Mouse (Mus musculus): Measurements from ENCODE around the gene Fntb. TPM values are rescaled to one million over a fixed set of nuclear protein-coding genes. Genes with fewer than 3 reads are reported as not detected.

The Fntb gene
- polyA plus RNA-seq, 1 experiment from 2014 or later = 39.2 TPM

DNA sequence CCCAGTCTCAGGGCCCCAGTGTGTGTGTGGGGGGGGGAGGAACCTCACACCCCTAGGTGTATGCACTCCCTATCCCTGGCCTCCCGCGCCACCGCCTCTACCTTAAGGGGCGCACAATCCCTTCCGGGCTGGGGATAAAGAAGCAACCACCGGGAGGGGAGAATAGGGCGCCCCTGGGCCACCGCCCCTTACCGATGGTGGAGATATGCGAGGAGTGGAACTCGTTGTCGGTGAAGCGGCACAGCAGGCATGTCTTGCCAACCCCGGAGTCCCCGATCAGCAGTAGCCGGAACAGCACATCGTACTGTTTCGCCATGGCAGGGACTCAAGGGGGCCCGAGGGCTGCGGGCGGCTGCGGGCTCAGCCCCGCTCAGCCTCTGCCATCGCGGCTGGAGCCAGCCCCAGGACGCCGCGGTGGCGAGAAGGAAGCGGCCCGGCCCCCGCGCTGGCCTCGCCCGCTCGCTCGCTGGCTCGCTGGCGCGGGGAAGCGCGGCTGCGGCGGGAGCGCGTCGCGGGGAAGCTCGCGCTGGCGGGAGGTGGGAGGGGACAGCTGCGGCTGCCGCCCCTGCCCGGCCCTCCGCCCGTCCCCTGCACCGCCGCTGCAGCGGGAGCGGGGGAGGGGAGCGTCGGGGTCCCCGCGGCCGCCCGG, 56.7 kb downstream of the Fntb start:
- WGBS = under 1% methylated on average over 63 of the region's 66 CpGs
- Histone ChIP-seq H3K4me1 (peaks cover 26% of the 10 kb centered on the region), H3K4me3 (peak overlapping the region; percentile 82), H3K27me3 (ENCODE audit: insufficient read depth, poor library complexity, severe bottlenecking) (peaks cover 88% of the 10 kb centered on the region), H3K36me3 (no peaks in the 10 kb centered on the region), H3K27ac (peak overlapping the region; percentile 84), H3K9me3 (no peaks in the 10 kb centered on the region)
- DNase-seq (ENCODE audit: low spot score) = no peak

GRCm38 (mm10) chr12:76822651-76823041, 57.3 kb downstream of the Fntb start, which contains the start of gene Rab15:
Gene Rab15 (minus strand): TSS chr12:76822908.
- H3K4me1 ChIP-seq = peaks cover 23% of the 10 kb centered on the region
- no peak for DNase-seq (ENCODE audit: low spot score)
- peak within 1 kb of the TSS; percentile 82 for H3K4me3 ChIP-seq
- H3K27ac ChIP-seq = peak within 1 kb of the TSS; percentile 84
- WGBS = 2% methylated on average over 17 of the region's 17 CpGs
- H3K9me3 ChIP-seq = no peaks in the 10 kb centered on the region
- H3K27me3 ChIP-seq (ENCODE audit: insufficient read depth, poor library complexity, severe bottlenecking) = peaks cover 88% of the 10 kb centered on the region
- H3K36me3 ChIP-seq = no peaks in the 10 kb centered on the region

DNA sequence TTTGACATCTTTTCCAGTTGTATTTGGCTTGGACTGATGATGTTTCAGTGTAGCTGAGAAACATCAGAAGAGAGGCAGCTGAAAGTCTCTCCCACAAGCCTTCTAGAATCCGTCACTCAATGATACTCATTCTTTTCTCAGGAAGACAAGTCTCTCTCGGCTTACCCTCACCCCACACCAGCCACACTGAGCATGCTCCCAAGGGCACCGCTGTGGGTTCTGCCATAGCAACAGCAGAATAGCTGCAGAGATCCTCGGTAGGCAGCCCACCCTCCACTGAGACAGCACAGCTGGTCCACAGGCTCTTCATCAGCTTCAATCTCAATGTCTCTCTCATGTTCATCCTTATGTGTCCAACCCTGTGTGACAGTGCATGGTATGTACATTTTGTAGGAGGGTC, 59.9 kb downstream of the Fntb start:
- DNase-seq (ENCODE audit: low spot score) = no peak
- H3K27me3 ChIP-seq (ENCODE audit: insufficient read depth, poor library complexity, severe bottlenecking) = peaks cover 62% of the 10 kb centered on the region

GRCm38 (mm10) chr12:76832704-76833103, 67.3 kb downstream of the Fntb start:
- Histone ChIP-seq H3K9me3 (no peaks in the 10 kb centered on the region), H3K36me3 (no peaks in the 10 kb centered on the region), H3K27ac (no peak overlapping the region), H3K4me1 (no peaks in the 10 kb centered on the region), H3K27me3 (ENCODE audit: insufficient read depth, poor library complexity, severe bottlenecking) (no peaks in the 10 kb centered on the region), H3K4me3 (no peak overlapping the region)
- 6% methylated on average over 3 of the region's 3 CpGs for WGBS
- DNase-seq (ENCODE audit: low spot score) = no peak

More for the DNA sequence above, 59.9 kb downstream of the Fntb start:
- no peaks in the 10 kb centered on the region for H3K36me3 ChIP-seq
- H3K9me3 ChIP-seq = no peaks in the 10 kb centered on the region
- peaks cover 23% of the 10 kb centered on the region for H3K4me1 ChIP-seq
- H3K27ac ChIP-seq = no peak overlapping the region
- no peak overlapping the region for H3K4me3 ChIP-seq
- WGBS = 60% methylated on average over 4 of the region's 4 CpGs

- H3K27ac ChIP-seq = peak overlapping the region; percentile 84
Observed at GRCm38 (mm10) chr12:76837101-76837843, 71.9 kb downstream of the Fntb start.

GRCm38 (mm10) chr12:76837844-76838650, 72.7 kb downstream of the Fntb start:
- no peaks in the 10 kb centered on the region for H3K36me3 ChIP-seq
- H3K4me1 ChIP-seq = peaks cover 7% of the 10 kb centered on the region; the same call in 1 of the 2 replicates
- no peaks in the 10 kb centered on the region for H3K27me3 ChIP-seq (ENCODE audit: insufficient read depth, poor library complexity, severe bottlenecking)
- peak overlapping the region; percentile 73 for H3K4me3 ChIP-seq
- H3K9me3 ChIP-seq = no peaks in the 10 kb centered on the region
- WGBS = 13% methylated on average over 21 of the region's 21 CpGs
- peak overlapping the region; percentile 84 for H3K27ac ChIP-seq
- DNase-seq (ENCODE audit: low spot score) = no peak

More at GRCm38 (mm10) chr12:76837101-76837843, 71.9 kb downstream of the Fntb start:
- Histone ChIP-seq H3K4me1 (peaks cover 7% of the 10 kb centered on the region; the same call in 1 of the 2 replicates), H3K4me3 (peak overlapping the region; percentile 73), H3K27me3 (ENCODE audit: insufficient read depth, poor library complexity, severe bottlenecking) (no peaks in the 10 kb centered on the region), H3K9me3 (no peaks in the 10 kb centered on the region), H3K36me3 (no peaks in the 10 kb centered on the region)
- under 1% methylated on average over 43 of the region's 43 CpGs for WGBS
- DNase-seq (ENCODE audit: low spot score) = peak; percentile 99

DNA sequence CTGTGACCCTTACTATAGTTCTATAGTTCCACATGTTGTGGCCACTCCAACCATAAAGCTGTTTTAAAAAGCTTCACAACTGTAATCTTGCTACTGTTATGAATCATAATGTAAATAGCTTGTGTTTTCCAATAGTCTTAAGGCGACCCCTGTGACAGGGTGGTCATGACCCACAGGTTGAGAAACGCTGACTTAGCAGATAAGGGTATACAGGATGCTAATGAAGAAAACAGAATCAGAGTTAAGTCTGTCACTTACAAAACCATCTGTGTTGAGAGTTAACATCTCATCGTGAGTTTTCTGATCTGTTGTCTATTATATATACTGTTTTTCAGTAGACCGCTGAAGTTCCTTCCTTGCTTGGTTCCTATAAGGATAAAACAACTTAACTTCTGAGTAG, 73.9 kb downstream of the Fntb start:
- Histone ChIP-seq H3K36me3 (no peaks in the 10 kb centered on the region), H3K27ac (no peak overlapping the region), H3K4me3 (no peak overlapping the region), H3K27me3 (ENCODE audit: insufficient read depth, poor library complexity, severe bottlenecking) (no peaks in the 10 kb centered on the region), H3K9me3 (no peaks in the 10 kb centered on the region), H3K4me1 (peaks cover 7% of the 10 kb centered on the region; the same call in 1 of the 2 replicates)
- WGBS = 89% methylated on average over 4 of the region's 4 CpGs
- DNase-seq (ENCODE audit: low spot score) = no peak

GRCm38 (mm10) chr12:76840081-76840480, 74.7 kb downstream of the Fntb start:
- no peak overlapping the region for H3K4me3 ChIP-seq
- no peak for DNase-seq (ENCODE audit: low spot score)
- peaks cover 7% of the 10 kb centered on the region; the same call in 1 of the 2 replicates for H3K4me1 ChIP-seq
- WGBS = 47% methylated on average over 6 of the region's 6 CpGs
- H3K27me3 ChIP-seq (ENCODE audit: insufficient read depth, poor library complexity, severe bottlenecking) = no peaks in the 10 kb centered on the region
- no peak overlapping the region for H3K27ac ChIP-seq
- H3K9me3 ChIP-seq = no peaks in the 10 kb centered on the region
- H3K36me3 ChIP-seq = no peaks in the 10 kb centered on the region

GRCm38 (mm10) chr12:76844346-76845061, 79.1 kb downstream of the Fntb start:
- Histone ChIP-seq H3K27me3 (ENCODE audit: insufficient read depth, poor library complexity, severe bottlenecking) (no peaks in the 10 kb centered on the region), H3K9me3 (no peaks in the 10 kb centered on the region), H3K4me1 (no peaks in the 10 kb centered on the region), H3K27ac (no peak overlapping the region), H3K4me3 (no peak overlapping the region), H3K36me3 (peaks cover 4% of the 10 kb centered on the region; the same call in 1 of the 2 replicates)
- 82% methylated on average over 15 of the region's 15 CpGs for WGBS
- no peak for DNase-seq (ENCODE audit: low spot score)

GRCm38 (mm10) chr12:76852419-76852818, 87.0 kb downstream of the Fntb start:
- Histone ChIP-seq H3K4me3 (no peak overlapping the region), H3K27ac (no peak overlapping the region), H3K27me3 (ENCODE audit: insufficient read depth, poor library complexity, severe bottlenecking) (no peaks in the 10 kb centered on the region), H3K36me3 (no peaks in the 10 kb centered on the region), H3K9me3 (no peaks in the 10 kb centered on the region), H3K4me1 (peaks cover 18% of the 10 kb centered on the region)
- no peak for DNase-seq (ENCODE audit: low spot score)
- WGBS = 91% methylated on average over 2 of the region's 2 CpGs

- no peaks in the 10 kb centered on the region for H3K27me3 ChIP-seq (ENCODE audit: insufficient read depth, poor library complexity, severe bottlenecking)
- no peaks in the 10 kb centered on the region for H3K36me3 ChIP-seq
- peak overlapping the region; percentile 31; the same call in 1 of the 2 replicates for H3K27ac ChIP-seq
- H3K4me1 ChIP-seq = peaks cover 18% of the 10 kb centered on the region
- 88% methylated on average over 1 of the region's 1 CpGs for WGBS
- no peak overlapping the region for H3K4me3 ChIP-seq
- no peaks in the 10 kb centered on the region for H3K9me3 ChIP-seq
- DNase-seq (ENCODE audit: low spot score) = no peak
Observed at GRCm38 (mm10) chr12:76853378-76854142, 88.2 kb downstream of the Fntb start.

DNA sequence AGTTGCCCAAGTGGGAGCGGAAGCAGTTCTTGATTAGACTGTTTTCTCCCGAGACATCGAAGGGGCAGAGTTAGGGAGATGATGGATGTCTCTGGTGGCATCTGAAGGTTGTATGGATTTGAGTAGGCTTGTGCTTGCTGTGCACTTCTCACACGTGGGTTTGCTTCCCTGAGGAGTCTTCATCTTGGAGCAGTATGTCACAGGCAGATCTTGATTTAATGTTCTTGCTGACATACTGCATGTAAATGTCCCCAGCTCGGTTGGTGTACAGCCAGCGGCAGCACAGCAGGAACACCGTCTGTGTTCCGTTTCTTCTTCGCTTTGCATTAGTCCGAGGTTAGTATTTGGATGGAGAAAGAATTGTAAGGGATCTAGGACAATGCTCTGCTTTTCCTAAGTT, 91.7 kb downstream of the Fntb start:
- H3K4me1 ChIP-seq = peaks cover 18% of the 10 kb centered on the region
- no peak overlapping the region for H3K27ac ChIP-seq
- no peak for DNase-seq (ENCODE audit: low spot score)
- no peak overlapping the region for H3K4me3 ChIP-seq
- H3K9me3 ChIP-seq = no peaks in the 10 kb centered on the region
- no peaks in the 10 kb centered on the region for H3K27me3 ChIP-seq (ENCODE audit: insufficient read depth, poor library complexity, severe bottlenecking)
- 86% methylated on average over 10 of the region's 10 CpGs for WGBS
- no peaks in the 10 kb centered on the region for H3K36me3 ChIP-seq

Data from heart, embryonic 10.5 days (tissue).